ENCODE assay signal across 24 mouse cellular contexts in genomic region chr12:25358846-25359525, GRCm38 (mm10).
DNase-seq lines count a peak whose midpoint lies in the region; ATAC-seq and TF ChIP-seq lines count a peak whose summit lies in the region.
"Had no signal": no experiment of that assay in that cellular context is flagged by ENCODE, and none has a peak within 500 bp of the region (broad histone marks: within the 10 kb centered on the region; RNA-seq: fewer than 3 reads in every experiment).

No protein-coding gene starts in this region.

- H3K4me1 ChIP-seq in heart, adult 2 months (ENCODE audit: control insufficient read depth, insufficient read depth, low read length) = no peaks in the 10 kb centered on the region
- no peaks in the 10 kb centered on the region for H3K4me1 ChIP-seq in midbrain, embryonic 11.5 days (ENCODE audit: control insufficient read depth, insufficient read depth, low read length)
- no peaks in the 10 kb centered on the region for H3K4me1 ChIP-seq in midbrain, embryonic 13.5 days (replicated peaks)
- H3K4me1 ChIP-seq in MEL (ENCODE audit: control insufficient read depth in 1 of 2, insufficient read depth in 2 of 2, low read length in 2 of 2) = no peaks in the 10 kb centered on the region
- H3K4me1 ChIP-seq in stomach, postnatal 0 days (replicated peaks; ENCODE audit: control insufficient read depth, insufficient read depth) = no peaks in the 10 kb centered on the region
- H3K4me1 ChIP-seq: embryonic facial prominence, embryonic 10.5 days; limb, embryonic 10.5 days; midbrain, embryonic 15.5 days; neural tube, embryonic 15.5 days had no signal

- no peak for DNase-seq in heart, adult 2 months
- DNase-seq in heart, postnatal 10 days = no peak
- peak; percentile 75 for DNase-seq in midbrain, embryonic 11.5 days (ENCODE audit: low spot score, missing footprints)
- DNase-seq in MEL (ENCODE audit: low read depth, low spot score) = no peak
- no peak for DNase-seq in stomach, postnatal 0 days (ENCODE audit: low spot score)
- DNase-seq in ovary, postnatal 36 days (ENCODE audit: low spot score) = no peak
- DNase-seq: cerebellum, adult 11-12 months; cerebellum, postnatal 10 days; gastrocnemius, postnatal 14 days; heart, adult 11 months; heart, postnatal 36 days; kidney, adult 11 months; liver; right cerebral cortex, postnatal 25 days; spleen, adult 18-20 months; thymus, postnatal 36 days had no signal

- ATAC-seq in midbrain, embryonic 11.5 days (ENCODE audit: low FRiP score) = no peak
- no peak for ATAC-seq in midbrain, embryonic 13.5 days
- ATAC-seq in stomach, postnatal 0 days (ENCODE audit: low FRiP score, low TSS enrichment) = no peak
- ATAC-seq: forebrain, embryonic 16.5 days; midbrain, embryonic 15.5 days had no signal

- H3K9ac ChIP-seq in heart, adult 2 months (ENCODE audit: low read depth, low read length) = no peak overlapping the region
- no peak overlapping the region for H3K9ac ChIP-seq in midbrain, embryonic 11.5 days (ENCODE audit: low read length)
- H3K9ac ChIP-seq in midbrain, embryonic 13.5 days (replicated peaks) = no peak overlapping the region
- H3K9ac ChIP-seq in MEL (ENCODE audit: control insufficient read depth, low read depth, low read length, poor library complexity, severe bottlenecking) = no peak overlapping the region
- H3K9ac ChIP-seq in stomach, postnatal 0 days (ENCODE audit: low read length) = no peak overlapping the region
- H3K9ac ChIP-seq: hindbrain, embryonic 13.5 days; midbrain, embryonic 15.5 days; neural tube, embryonic 15.5 days had no signal

- no peak for TF ChIP-seq EP300 in heart, adult 2 months (IDR thresholded peaks at IDR 0.05; ENCODE audit: insufficient read depth, low read depth, low read length)
- no peak for TF ChIP-seq EP300 in MEL (IDR thresholded peaks at IDR 0.05; ENCODE audit: low read depth in 1 of 2, low read length in 2 of 2)
- no peak for TF ChIP-seq EP300 in stomach, postnatal 0 days (optimal IDR thresholded peaks at IDR 0.05)

- H3K36me3 ChIP-seq in heart, adult 2 months (ENCODE audit: control insufficient read depth, insufficient read depth, low read length) = no peaks in the 10 kb centered on the region
- no peaks in the 10 kb centered on the region for H3K36me3 ChIP-seq in midbrain, embryonic 11.5 days (ENCODE audit: control insufficient read depth, insufficient read depth, low read length)
- H3K36me3 ChIP-seq in midbrain, embryonic 13.5 days = no peaks in the 10 kb centered on the region
- H3K36me3 ChIP-seq in MEL (ENCODE audit: control insufficient read depth in 1 of 2, insufficient read depth in 2 of 2, low read length in 2 of 2) = no peaks in the 10 kb centered on the region
- no peaks in the 10 kb centered on the region for H3K36me3 ChIP-seq in stomach, postnatal 0 days (ENCODE audit: control insufficient read depth, insufficient read depth, low read length)
- H3K36me3 ChIP-seq: embryonic facial prominence, embryonic 10.5 days; hindbrain, embryonic 13.5 days; limb, embryonic 10.5 days; midbrain, embryonic 15.5 days; neural tube, embryonic 15.5 days had no signal

- H3K27ac ChIP-seq in heart, adult 2 months = no peak overlapping the region
- no peak overlapping the region for H3K27ac ChIP-seq in midbrain, embryonic 11.5 days (ENCODE audit: low read depth, low read length)
- H3K27ac ChIP-seq in midbrain, embryonic 13.5 days = no peak overlapping the region
- H3K27ac ChIP-seq in MEL (ENCODE audit: control insufficient read depth, low read depth, low read length) = no peak overlapping the region
- H3K27ac ChIP-seq in stomach, postnatal 0 days (replicated peaks) = no peak overlapping the region
- H3K27ac ChIP-seq: embryonic facial prominence, embryonic 10.5 days; hindbrain, embryonic 13.5 days; limb, embryonic 10.5 days; midbrain, embryonic 15.5 days; neural tube, embryonic 15.5 days had no signal

- peak; percentile 11; the same call in 1 of the 2 replicates for TF ChIP-seq RAD21 in MEL (IDR thresholded peaks at IDR 0.05; ENCODE audit: low read depth, low read length)

- TF ChIP-seq CTCF in heart, adult 2 months (IDR thresholded peaks at IDR 0.05) = peak; percentile 32
- no peak for TF ChIP-seq CTCF in MEL (IDR thresholded peaks at IDR 0.05 in 2 of 3, conservative IDR thresholded peaks at IDR 0.05 in 1 of 3; ENCODE audit: control insufficient read depth in 1 of 3, insufficient read depth in 1 of 3, low read depth in 2 of 3, low read length in 3 of 3, poor library complexity in 1 of 3, severe bottlenecking in 1 of 3)
- TF ChIP-seq CTCF in stomach, postnatal 0 days (IDR thresholded peaks at IDR 0.05; ENCODE audit: low read depth) = peak; percentile 31; the same call in 1 of the 2 replicates

- H3K9me3 ChIP-seq in midbrain, embryonic 11.5 days (ENCODE audit: control insufficient read depth, low read length) = no peaks in the 10 kb centered on the region
- H3K9me3 ChIP-seq in midbrain, embryonic 13.5 days = no peaks in the 10 kb centered on the region
- H3K9me3 ChIP-seq in MEL (replicated peaks; ENCODE audit: insufficient read depth, low read length) = no peaks in the 10 kb centered on the region
- H3K9me3 ChIP-seq in stomach, postnatal 0 days (ENCODE audit: control insufficient read depth, low read length) = no peaks in the 10 kb centered on the region
- H3K9me3 ChIP-seq: embryonic facial prominence, embryonic 10.5 days; hindbrain, embryonic 13.5 days; limb, embryonic 10.5 days; megakaryocyte, embryonic 14.5 days; midbrain, embryonic 15.5 days had no signal

- TF ChIP-seq POLR2A in heart, adult 2 months (IDR thresholded peaks at IDR 0.05; ENCODE audit: insufficient read depth, low read depth, low read length) = no peak
- TF ChIP-seq POLR2A in MEL (IDR thresholded peaks at IDR 0.05; ENCODE audit: control insufficient read depth in 1 of 2, insufficient read depth in 1 of 2, low read depth in 1 of 2, low read length in 2 of 2, poor library complexity in 1 of 2) = no peak

- 94% methylated on average over 8 of the region's 8 CpGs for WGBS in heart, adult 2 months
- 95% methylated on average over 8 of the region's 8 CpGs for WGBS in midbrain, embryonic 11.5 days
- WGBS in midbrain, embryonic 13.5 days = 88% methylated on average over 8 of the region's 8 CpGs
- 88% methylated on average over 8 of the region's 8 CpGs for WGBS in stomach, postnatal 0 days

- intact Hi-C loops in heart, adult 2 months (cut with DNase I) = no loop called here
- intact Hi-C loops in heart, postnatal 10 days (cut with DNase I) = no loop called here

- H3K79me2 ChIP-seq in heart, adult 2 months (replicated peaks; ENCODE audit: control insufficient read depth, insufficient read depth, low read length) = no peaks in the 10 kb centered on the region
- H3K79me2 ChIP-seq in MEL (ENCODE audit: control insufficient read depth, insufficient read depth, low read length, poor library complexity) = no peaks in the 10 kb centered on the region

- no peak overlapping the region for H3K4me3 ChIP-seq in heart, adult 2 months
- no peak overlapping the region for H3K4me3 ChIP-seq in midbrain, embryonic 11.5 days (ENCODE audit: low read depth, low read length)
- H3K4me3 ChIP-seq in midbrain, embryonic 13.5 days (replicated peaks) = no peak overlapping the region
- no peak overlapping the region for H3K4me3 ChIP-seq in MEL (ENCODE audit: control insufficient read depth in 1 of 2, insufficient read depth in 1 of 2, low read depth in 2 of 2, low read length in 2 of 2)
- H3K4me3 ChIP-seq in stomach, postnatal 0 days (ENCODE audit: low read depth, low read length) = no peak overlapping the region
- H3K4me3 ChIP-seq: embryonic facial prominence, embryonic 10.5 days; hindbrain, embryonic 13.5 days; limb, embryonic 10.5 days; megakaryocyte, embryonic 14.5 days; midbrain, embryonic 15.5 days; neural tube, embryonic 15.5 days had no signal

- no peaks in the 10 kb centered on the region for H3K27me3 ChIP-seq in heart, adult 2 months (ENCODE audit: control insufficient read depth, insufficient read depth, low read length)
- no peaks in the 10 kb centered on the region for H3K27me3 ChIP-seq in midbrain, embryonic 11.5 days (ENCODE audit: control insufficient read depth, insufficient read depth, low read length)
- H3K27me3 ChIP-seq in midbrain, embryonic 13.5 days = no peaks in the 10 kb centered on the region
- H3K27me3 ChIP-seq in MEL (ENCODE audit: control insufficient read depth in 1 of 2, insufficient read depth in 2 of 2, low read length in 2 of 2) = no peaks in the 10 kb centered on the region
- H3K27me3 ChIP-seq in stomach, postnatal 0 days (ENCODE audit: control insufficient read depth, insufficient read depth, low read length) = no peaks in the 10 kb centered on the region
- H3K27me3 ChIP-seq: hindbrain, embryonic 13.5 days; midbrain, embryonic 15.5 days; neural tube, embryonic 15.5 days had no signal

- H3K4me2 ChIP-seq in midbrain, embryonic 11.5 days = no peak overlapping the region
- no peak overlapping the region for H3K4me2 ChIP-seq in midbrain, embryonic 13.5 days (replicated peaks)
- no peak overlapping the region for H3K4me2 ChIP-seq in stomach, postnatal 0 days (replicated peaks; ENCODE audit: low read depth)
- H3K4me2 ChIP-seq: hindbrain, embryonic 13.5 days; midbrain, embryonic 15.5 days; neural tube, embryonic 15.5 days had no signal

TF ChIP-seq in MEL, 35 proteins besides CTCF, POLR2A, EP300 and RAD21:
- TF ChIP-seq MXI1 (IDR thresholded peaks at IDR 0.05; ENCODE audit: low read depth, low read length) = no peak
- TF ChIP-seq SMC3 (IDR thresholded peaks at IDR 0.05; ENCODE audit: low read depth, low read length) = peak; percentile 12; the same call in 1 of the 2 replicates

Comparison
In these comparisons a context has a peak if more than half of its experiments do, and no peak if none do; other contexts are left out.
1. CTCF ChIP-seq: peak in heart, adult 2 months (single experiment) and stomach, postnatal 0 days (single experiment); none in MEL (0 of 3).